Mouse (Mus musculus): Measurements from ENCODE around the gene Pias4. TPM values are rescaled to one million over a fixed set of nuclear protein-coding genes. Genes with fewer than 3 reads are reported as not detected.
"Not testable (repeated sequence)": the region's sequence is repeated elsewhere in the genome, so short reads cannot be mapped to it uniquely, and the experiment has no call there.

Pias4 gene
- polyA plus RNA-seq (2015; fragmentation: Nextera tagmentation; extraction: Ambion mirVana) = 58.4 and 62.3 TPM in 2 replicates

GRCm38 (mm10) chr10:81167200-81168086 lies at the start of gene Pias4:
Gene Pias4, minus strand, starts transcription at chr10:81167923.
- H3K36me3 ChIP-seq = peaks cover 22% of the 10 kb centered on the region
- peak; percentile 91 for ATAC-seq (ENCODE audit: low FRiP score)
- H3K4me3 ChIP-seq = peak within 1 kb of the TSS; percentile 88
- H3K27me3 ChIP-seq = no peaks in the 10 kb centered on the region
- under 1% methylated on average over 58 of the region's 64 CpGs for WGBS
- H3K27ac ChIP-seq = peak within 1 kb of the TSS; percentile 83
- peak within 1 kb of the TSS; percentile 85 for H3K9ac ChIP-seq
- H3K4me2 ChIP-seq = peak within 1 kb of the TSS; percentile 87
- peaks cover 44% of the 10 kb centered on the region for H3K4me1 ChIP-seq (replicated peaks)
- H3K9me3 ChIP-seq = no peaks in the 10 kb centered on the region

- WGBS = 23% methylated on average over 1 of the region's 1 CpGs
- H3K4me2 ChIP-seq = not testable (repeated sequence)
These were observed 49.5 kb upstream of the Pias4 start for GRCm38 (mm10) chr10:81217267-81217666.

DNA sequence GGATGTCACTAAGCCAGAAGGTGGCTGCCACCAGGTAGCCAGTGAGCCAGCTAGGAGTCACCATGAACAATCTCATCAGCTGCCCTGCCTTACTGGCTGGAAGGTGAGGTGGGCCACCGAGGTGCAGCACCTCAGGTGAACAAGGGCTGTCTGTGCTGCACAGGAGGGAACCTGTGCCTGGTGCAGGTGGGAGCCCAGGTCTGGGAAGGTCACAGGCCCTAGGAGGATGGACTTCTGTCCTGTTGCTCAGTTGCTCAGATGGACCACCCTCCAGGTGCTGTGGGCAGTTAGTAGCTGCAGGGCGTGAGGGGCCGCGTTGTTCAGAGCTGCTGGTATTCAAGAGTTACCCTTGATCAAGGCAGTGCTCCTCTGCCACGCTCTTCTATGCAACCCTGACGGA lies 49.1 kb upstream of the Pias4 start:
- Histone ChIP-seq H3K9ac (no peak overlapping the region), H3K9me3 (peaks cover 4% of the 10 kb centered on the region; the same call in 1 of the 2 replicates), H3K27me3 (no peaks in the 10 kb centered on the region), H3K36me3 (peaks cover 92% of the 10 kb centered on the region), H3K4me1 (replicated peaks) (no peaks in the 10 kb centered on the region), H3K4me2 (no peak overlapping the region), H3K4me3 (no peak overlapping the region), H3K27ac (no peak overlapping the region)
- no peak for ATAC-seq (ENCODE audit: low FRiP score)
- WGBS = 88% methylated on average over 6 of the region's 6 CpGs

More at GRCm38 (mm10) chr10:81217267-81217666, 49.5 kb upstream of the Pias4 start:
- not testable (repeated sequence) for H3K9ac ChIP-seq; H3K27me3 ChIP-seq; H3K4me3 ChIP-seq; H3K9me3 ChIP-seq; H3K27ac ChIP-seq; ATAC-seq (ENCODE audit: low FRiP score); H3K4me1 ChIP-seq (replicated peaks)
- peaks cover 92% of the 10 kb centered on the region for H3K36me3 ChIP-seq

DNA sequence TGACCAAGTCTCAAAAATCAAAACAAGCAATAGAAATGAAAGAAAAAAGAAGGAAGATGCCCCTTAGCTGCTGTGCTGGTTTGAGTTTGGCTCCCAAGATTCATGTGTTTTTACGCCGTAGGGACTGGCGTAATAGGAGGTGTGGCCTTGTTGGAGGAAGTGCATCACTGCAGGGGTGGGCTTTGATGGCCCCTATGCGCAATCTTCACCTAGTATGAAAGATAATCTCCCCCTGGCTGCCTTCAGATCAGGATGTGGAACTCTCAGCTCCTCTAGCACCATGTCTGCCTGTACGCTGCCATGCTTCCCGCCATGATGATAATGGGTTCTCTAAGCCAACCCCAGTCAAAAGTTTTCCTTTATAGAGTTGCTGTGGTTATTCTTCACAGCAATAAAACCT lies 48.5 kb upstream of the Pias4 start:
- H3K4me3 ChIP-seq = no peak overlapping the region
- H3K4me1 ChIP-seq (replicated peaks) = no peaks in the 10 kb centered on the region
- WGBS = 85% methylated on average over 6 of the region's 6 CpGs
- no peak overlapping the region for H3K27ac ChIP-seq
- H3K9ac ChIP-seq = no peak overlapping the region
- no peak overlapping the region for H3K4me2 ChIP-seq
- H3K9me3 ChIP-seq = peaks cover 4% of the 10 kb centered on the region; the same call in 1 of the 2 replicates
- no peaks in the 10 kb centered on the region for H3K27me3 ChIP-seq
- H3K36me3 ChIP-seq = peaks cover 92% of the 10 kb centered on the region
- no peak for ATAC-seq (ENCODE audit: low FRiP score)

GRCm38 (mm10) chr10:81210154-81210553 lies 42.4 kb upstream of the Pias4 start:
- Histone ChIP-seq H3K27ac (no peak overlapping the region), H3K36me3 (peaks cover 96% of the 10 kb centered on the region), H3K9ac (no peak overlapping the region), H3K4me2 (no peak overlapping the region), H3K27me3 (no peaks in the 10 kb centered on the region), H3K9me3 (peaks cover 10% of the 10 kb centered on the region; the same call in 1 of the 2 replicates), H3K4me3 (no peak overlapping the region), H3K4me1 (replicated peaks) (no peaks in the 10 kb centered on the region)
- WGBS = 92% methylated on average over 5 of the region's 5 CpGs
- ATAC-seq (ENCODE audit: low FRiP score) = no peak

DNA sequence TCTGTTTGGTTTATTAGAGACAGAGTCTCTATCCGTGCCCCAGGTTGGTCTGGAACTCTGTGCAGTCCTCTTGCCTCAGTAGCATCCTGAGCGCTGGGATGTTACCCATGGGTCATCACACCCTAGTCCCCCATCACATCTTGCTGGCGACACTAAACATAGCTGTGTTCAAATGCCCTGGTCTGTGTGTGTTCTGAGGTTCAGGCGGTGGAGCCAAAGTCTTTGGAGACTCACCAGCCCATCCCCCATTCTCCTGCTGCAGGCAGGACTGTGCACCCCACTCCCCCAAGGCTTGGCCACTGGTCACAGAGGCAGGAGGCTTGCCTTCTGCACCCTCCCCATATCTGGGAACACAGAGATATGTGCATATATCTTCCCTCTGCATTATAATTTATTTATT lies 36.4 kb upstream of the Pias4 start:
- WGBS = 71% methylated on average over 4 of the region's 4 CpGs
- peaks cover 47% of the 10 kb centered on the region for H3K36me3 ChIP-seq
- 0 out of 2 replicates have a peak, but pooled peaks have one; percentile 21 for ATAC-seq (ENCODE audit: low FRiP score)
- peaks cover 11% of the 10 kb centered on the region for H3K27me3 ChIP-seq
- H3K4me1 ChIP-seq (replicated peaks) = no peaks in the 10 kb centered on the region
- no peak overlapping the region for H3K4me3 ChIP-seq
- no peak overlapping the region for H3K9ac ChIP-seq
- 0 out of 2 replicates have a peak overlapping the region, but pooled peaks have one; percentile 30 for H3K27ac ChIP-seq
- no peak overlapping the region for H3K4me2 ChIP-seq
- no peaks in the 10 kb centered on the region for H3K9me3 ChIP-seq

DNA sequence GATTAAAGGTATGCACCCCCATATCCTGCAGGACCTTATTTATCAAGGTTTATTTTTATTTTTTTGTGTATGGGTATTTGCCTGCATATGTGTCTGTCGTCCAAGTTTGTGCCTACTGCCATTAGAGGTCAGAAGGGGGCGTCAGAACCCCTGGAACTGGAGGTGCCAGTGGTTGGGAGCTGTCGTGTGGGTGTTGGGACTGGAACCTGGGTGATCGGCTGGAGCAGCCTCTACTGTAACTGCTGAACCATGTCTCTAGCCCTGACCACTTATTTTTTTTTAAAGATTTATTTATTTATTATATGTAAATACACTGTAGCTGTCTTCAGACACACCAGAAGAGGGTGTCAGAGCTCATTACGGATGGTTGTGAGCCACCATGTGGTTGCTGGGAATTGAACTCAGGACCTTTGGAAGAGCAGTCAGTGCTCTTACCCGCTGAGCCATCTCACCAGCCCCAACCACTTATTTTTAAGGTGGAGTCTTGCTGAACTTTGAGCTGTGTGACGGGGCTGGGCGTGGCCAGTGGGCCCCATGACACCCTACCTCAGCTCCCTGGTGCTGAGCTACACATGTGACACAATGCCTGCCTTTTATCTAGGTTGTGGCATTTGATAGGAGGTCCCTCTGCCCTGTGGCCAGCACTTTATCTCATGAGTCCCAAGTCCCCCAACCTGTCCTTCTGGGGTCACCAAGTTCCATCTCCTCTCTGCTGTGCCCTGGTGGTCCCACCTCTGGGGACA lies 35.4 kb upstream of the Pias4 start:
- no peak overlapping the region for H3K4me2 ChIP-seq
- ATAC-seq (ENCODE audit: low FRiP score) = peak; percentile 17; the same call in 1 of the 2 replicates
- H3K4me3 ChIP-seq = no peak overlapping the region
- no peaks in the 10 kb centered on the region for H3K9me3 ChIP-seq
- H3K27me3 ChIP-seq = peaks cover 18% of the 10 kb centered on the region
- 75% methylated on average over 8 of the region's 8 CpGs for WGBS
- H3K36me3 ChIP-seq = peaks cover 39% of the 10 kb centered on the region
- H3K27ac ChIP-seq = 0 out of 2 replicates have a peak overlapping the region, but pooled peaks have one; percentile 30
- no peaks in the 10 kb centered on the region for H3K4me1 ChIP-seq (replicated peaks)
- no peak overlapping the region for H3K9ac ChIP-seq

- no peak for ATAC-seq (ENCODE audit: low FRiP score)
- Histone ChIP-seq H3K4me1 (replicated peaks) (no peaks in the 10 kb centered on the region), H3K4me2 (no peak within 1 kb of the TSS), H3K9me3 (no peaks in the 10 kb centered on the region), H3K9ac (peak within 1 kb of the TSS; percentile 20; the same call in 1 of the 2 replicates), H3K27me3 (peaks cover 25% of the 10 kb centered on the region), H3K4me3 (no peak within 1 kb of the TSS), H3K36me3 (peaks cover 29% of the 10 kb centered on the region), H3K27ac (no peak within 1 kb of the TSS)
- WGBS = 62% methylated on average over 13 of the region's 13 CpGs
These were observed 34.4 kb upstream of the Pias4 start, which contains the start of gene Nmrk2 for GRCm38 (mm10) chr10:81201807-81202758. Gene Nmrk2, minus strand, starts transcription at chr10:81202051.

- no peak for ATAC-seq (ENCODE audit: low FRiP score)
- 78% methylated on average over 20 of the region's 20 CpGs for WGBS
- no peaks in the 10 kb centered on the region for H3K4me1 ChIP-seq (replicated peaks)
- H3K4me2 ChIP-seq = no peak overlapping the region
- no peaks in the 10 kb centered on the region for H3K9me3 ChIP-seq
- H3K4me3 ChIP-seq = no peak overlapping the region
- H3K9ac ChIP-seq = peak overlapping the region; percentile 20; the same call in 1 of the 2 replicates
- H3K27ac ChIP-seq = no peak overlapping the region
- H3K36me3 ChIP-seq = peaks cover 17% of the 10 kb centered on the region
- peaks cover 38% of the 10 kb centered on the region for H3K27me3 ChIP-seq
These were observed 33.0 kb upstream of the Pias4 start for GRCm38 (mm10) chr10:81200605-81201287.

DNA sequence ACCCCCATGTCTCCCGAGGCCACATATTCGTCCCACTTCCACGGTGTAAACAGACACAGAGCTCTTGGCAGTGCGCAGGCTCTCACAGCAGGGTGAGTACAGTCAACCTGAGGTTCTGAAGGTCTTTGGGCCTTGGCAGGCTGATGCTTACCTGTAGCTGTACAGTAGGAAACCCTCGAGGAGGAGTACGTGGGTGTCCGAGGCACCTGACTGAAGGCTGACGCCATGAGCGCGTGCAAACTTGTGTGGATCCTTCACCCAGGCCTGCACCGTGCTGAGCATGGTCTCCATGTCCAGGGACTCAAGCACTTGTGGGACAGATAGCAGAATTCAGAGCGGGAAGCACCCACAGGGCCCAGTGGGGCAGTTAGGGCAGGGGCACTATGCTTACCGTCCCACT lies 32.4 kb upstream of the Pias4 start:
- WGBS = 86% methylated on average over 13 of the region's 13 CpGs
- Histone ChIP-seq H3K9me3 (no peaks in the 10 kb centered on the region), H3K4me3 (no peak overlapping the region), H3K4me2 (no peak overlapping the region), H3K27me3 (peaks cover 44% of the 10 kb centered on the region), H3K27ac (no peak overlapping the region), H3K4me1 (replicated peaks) (no peaks in the 10 kb centered on the region), H3K36me3 (peaks cover 10% of the 10 kb centered on the region), H3K9ac (no peak overlapping the region)
- no peak for ATAC-seq (ENCODE audit: low FRiP score)

DNA sequence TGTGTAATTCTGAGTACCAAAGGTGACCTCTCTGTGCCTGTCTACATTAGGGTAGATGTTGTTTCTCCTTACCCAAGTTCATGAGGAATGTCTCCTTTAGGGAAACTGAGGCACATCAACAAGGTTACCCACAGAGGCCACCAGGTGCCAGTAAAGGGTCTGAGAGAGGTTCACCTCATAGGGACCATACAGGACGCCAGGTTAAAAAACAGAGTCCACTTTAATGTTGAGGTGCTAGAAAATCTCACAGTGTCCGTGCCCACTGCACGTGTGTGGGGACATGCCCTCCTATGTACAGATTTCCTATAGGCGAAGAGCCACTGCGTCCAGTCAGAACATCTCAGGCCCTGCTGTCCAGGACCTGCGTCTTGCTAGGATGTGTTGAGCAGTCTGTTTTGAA lies 31.3 kb upstream of the Pias4 start:
- Histone ChIP-seq H3K4me3 (no peak overlapping the region), H3K27me3 (peaks cover 56% of the 10 kb centered on the region), H3K9ac (no peak overlapping the region), H3K36me3 (no peaks in the 10 kb centered on the region), H3K4me1 (replicated peaks) (peaks cover 7% of the 10 kb centered on the region), H3K9me3 (no peaks in the 10 kb centered on the region), H3K4me2 (no peak overlapping the region), H3K27ac (no peak overlapping the region)
- 91% methylated on average over 6 of the region's 6 CpGs for WGBS
- ATAC-seq (ENCODE audit: low FRiP score) = no peak

All from hindbrain, embryonic 13.5 days (tissue).